Mouse (Mus musculus) hindbrain, postnatal 0 days (tissue): Measurements from ENCODE around the gene Gna15. TPM values are rescaled to one million over a fixed set of nuclear protein-coding genes. Genes with fewer than 3 reads are reported as not detected.
A peak's percentile ranks its signal among the peaks of the same experiment; 100 is the strongest.

Experiments
- ATAC-seq: fragments of 200-750 bp; cut with Nextera tagmentation; 2 replicates; pipeline ENCODE4 v1.8.0; 2017; ENCODE audit warnings: mild to moderate bottlenecking, moderate TSS enrichment, moderate library complexity
- DNase-seq: peaks from one replicate; pipeline ENCODE4 v3.0.0-alpha.2; 2015; ENCODE audit warnings: low spot score
- H3K27ac ChIP-seq: fragments of 300-500 bp; sonication (generic); 2 replicates; pipeline ENCODE4 v1.5.1; 2014; ENCODE audit warnings: mild to moderate bottlenecking
- H3K27me3 ChIP-seq: fragments of 300-500 bp; sonication (generic); 2 replicates; pipeline ENCODE4 v1.6.1; 2014; ENCODE audit warnings: low read length, mixed read lengths; ENCODE audit not compliant: insufficient read depth
- H3K36me3 ChIP-seq: fragments of 300-500 bp; sonication (generic); 2 replicates; pipeline ENCODE4 v1.6.1; 2014; ENCODE audit warnings: low read length, mixed read lengths; ENCODE audit not compliant: insufficient read depth
- H3K4me1 ChIP-seq: fragments of 300-500 bp; sonication (generic); 2 replicates; pipeline ENCODE4 v1.6.1; 2014; ENCODE audit warnings: antibody characterized with exemption, low read length, mixed read lengths; ENCODE audit not compliant: insufficient read depth
- H3K4me2 ChIP-seq: fragments of 300-500 bp; sonication (generic); 2 replicates; pipeline ENCODE4 v1.6.1; 2014; ENCODE audit warnings: low read depth, mild to moderate bottlenecking, low read length, moderate library complexity, mixed read lengths
- H3K4me3 ChIP-seq: fragments of 300-500 bp; sonication (generic); 2 replicates; pipeline ENCODE4 v1.5.1; 2014; ENCODE audit warnings: low read length
- H3K9ac ChIP-seq: fragments of 300-500 bp; sonication (generic); replicated peaks from 2 replicates; pipeline ENCODE4 v1.6.1; 2014; ENCODE audit warnings: mild to moderate bottlenecking, low read length, moderate library complexity, mixed read lengths
- H3K9me3 ChIP-seq: fragments of 300-500 bp; sonication (generic); 2 replicates; pipeline ENCODE4 v1.6.1; 2016; ENCODE audit warnings: low read length, mixed read lengths
- CTCF ChIP-seq: IDR thresholded peaks from 2 replicates; pipeline ENCODE4 v1.5.1; 2016; ENCODE audit warnings: antibody characterized with exemption, control low read depth, low read depth
- WGBS: fragments of 180-500 bp; shearing (Covaris S2); extraction: QIAGEN DNeasy Blood & Tissue Kit; methylation state at CpG from one replicate; pipeline ENCODE4 v1.1.7; 2014; 5-methylcytosine and 5-hydroxymethylcytosine counted together
- polyA plus RNA-seq: library from polyadenylated mRNA; unstranded; fragments of >200 nt; fragmentation: Nextera tagmentation; extraction: Ambion mirVana; gene quantifications from 2 replicates; pipeline ENCODE4 v1.2.1, GENCODE M21; 2015
- total RNA-seq: library from RNA; depleted of rRNA; stranded (reverse); fragments of >200 nt; gene quantifications from 2 replicates; pipeline ENCODE4 v1.2.3, GENCODE M21; 2014

Gene Gna15
- total and polyA plus RNA-seq, 2 experiments from 2014 or later, result 1.2 to 2.5 TPM

DNA sequence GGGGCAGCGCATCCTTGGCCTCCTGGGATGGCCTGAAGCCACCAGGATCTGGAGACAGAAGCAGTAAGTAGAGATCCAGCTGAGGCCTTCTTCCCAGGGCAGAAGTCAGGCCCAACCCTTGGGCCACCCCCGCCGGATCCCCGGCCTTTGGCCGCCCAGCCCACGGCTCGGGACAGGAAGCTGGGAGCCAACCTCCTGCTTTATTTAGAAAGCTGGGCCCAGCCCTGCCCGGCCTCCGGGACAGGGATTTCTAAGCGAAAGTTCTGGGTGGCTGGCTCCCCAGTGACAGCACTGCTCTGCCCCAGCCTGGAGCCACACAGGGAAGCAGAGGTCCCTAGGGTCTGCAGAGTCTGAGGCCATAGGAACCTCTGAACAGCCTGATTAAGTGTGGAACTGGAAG lies 17.8 kb upstream of the Gna15 start:
- no peak overlapping the region for H3K4me3 ChIP-seq
- WGBS, result 76% methylated on average over 10 of the region's 10 CpGs
- H3K27me3 ChIP-seq, result no peaks in the 10 kb centered on the region
- no peak for TF ChIP-seq CTCF
- no peak overlapping the region for H3K9ac ChIP-seq
- H3K9me3 ChIP-seq, result no peaks in the 10 kb centered on the region
- ATAC-seq (no peak), DNase-seq (no peak)
- H3K4me1 ChIP-seq, result peaks cover 17% of the 10 kb centered on the region
- H3K27ac ChIP-seq, result no peak overlapping the region; the same call in 1 of the 2 replicates
- no peak overlapping the region for H3K4me2 ChIP-seq
- H3K36me3 ChIP-seq, result no peaks in the 10 kb centered on the region

DNA sequence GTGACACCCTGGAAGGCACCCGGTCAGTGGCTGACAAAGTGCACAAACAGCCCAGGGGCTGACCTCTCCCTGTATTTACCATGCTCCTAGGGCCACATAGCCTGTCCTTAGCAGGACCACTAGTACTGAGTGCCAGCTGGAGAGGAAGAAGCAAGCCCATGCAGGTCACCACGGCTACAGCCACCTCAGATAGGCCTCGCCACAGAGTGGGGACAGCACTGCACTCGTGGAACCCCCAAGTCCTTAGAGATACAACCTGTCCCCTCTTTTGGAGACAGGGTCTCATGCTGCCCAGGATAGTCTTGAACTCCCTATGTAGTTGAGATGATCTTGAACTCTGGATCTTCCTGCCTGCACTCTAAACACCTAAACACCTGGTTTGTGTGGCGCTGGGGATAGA lies 17.3 kb upstream of the Gna15 start:
- no peak for TF ChIP-seq CTCF
- no peak overlapping the region for H3K9ac ChIP-seq
- ATAC-seq (no peak), DNase-seq (no peak)
- H3K27ac ChIP-seq, result no peak overlapping the region
- H3K9me3 ChIP-seq, result no peaks in the 10 kb centered on the region
- no peaks in the 10 kb centered on the region for H3K36me3 ChIP-seq
- WGBS, result 87% methylated on average over 5 of the region's 5 CpGs
- peaks cover 17% of the 10 kb centered on the region for H3K4me1 ChIP-seq
- H3K27me3 ChIP-seq, result no peaks in the 10 kb centered on the region
- H3K4me2 ChIP-seq, result no peak overlapping the region
- H3K4me3 ChIP-seq, result no peak overlapping the region

DNA sequence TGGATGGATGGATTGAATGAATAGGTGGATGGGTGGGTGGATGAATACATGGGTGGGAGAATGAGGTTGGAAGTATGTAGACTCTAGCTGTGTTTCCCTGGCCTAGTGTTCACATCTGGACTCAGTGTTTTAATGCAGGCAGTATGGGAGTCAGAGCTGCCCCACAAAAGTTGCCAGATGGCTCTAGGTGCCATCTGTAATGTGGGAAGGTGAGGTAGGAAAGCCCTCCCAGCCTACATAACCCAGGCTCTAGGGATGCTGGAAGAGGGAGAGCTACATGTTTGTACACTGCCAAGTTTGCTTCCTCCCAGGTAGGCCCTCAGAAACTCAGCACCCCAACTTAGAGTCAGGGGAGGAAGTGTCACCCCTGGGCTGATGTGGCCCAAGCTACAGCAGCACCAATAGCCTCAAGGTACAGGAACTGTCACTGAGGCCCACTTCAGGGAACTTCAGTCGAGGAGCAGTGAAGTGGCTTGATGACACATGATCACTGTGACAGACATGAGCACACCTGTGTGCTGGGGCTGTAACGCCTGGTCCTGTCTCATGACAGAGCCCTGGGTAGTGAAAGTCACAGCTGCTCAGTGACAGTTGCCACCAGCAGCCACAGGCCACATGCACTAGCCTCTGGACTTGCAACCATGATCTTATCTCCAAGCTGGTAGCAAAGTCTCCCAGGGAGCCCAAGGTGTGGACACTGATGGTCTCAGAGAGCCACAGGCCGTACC lies 14.5 kb upstream of the Gna15 start:
- Histone ChIP-seq H3K4me3 (no peak overlapping the region), H3K4me2 (no peak overlapping the region), H3K9ac (no peak overlapping the region), H3K36me3 (no peaks in the 10 kb centered on the region), H3K9me3 (no peaks in the 10 kb centered on the region), H3K27ac (no peak overlapping the region), H3K4me1 (peaks cover 9% of the 10 kb centered on the region), H3K27me3 (no peaks in the 10 kb centered on the region)
- ATAC-seq (no peak), DNase-seq (no peak)
- no peak for TF ChIP-seq CTCF
- 90% methylated on average over 3 of the region's 3 CpGs for WGBS

DNA sequence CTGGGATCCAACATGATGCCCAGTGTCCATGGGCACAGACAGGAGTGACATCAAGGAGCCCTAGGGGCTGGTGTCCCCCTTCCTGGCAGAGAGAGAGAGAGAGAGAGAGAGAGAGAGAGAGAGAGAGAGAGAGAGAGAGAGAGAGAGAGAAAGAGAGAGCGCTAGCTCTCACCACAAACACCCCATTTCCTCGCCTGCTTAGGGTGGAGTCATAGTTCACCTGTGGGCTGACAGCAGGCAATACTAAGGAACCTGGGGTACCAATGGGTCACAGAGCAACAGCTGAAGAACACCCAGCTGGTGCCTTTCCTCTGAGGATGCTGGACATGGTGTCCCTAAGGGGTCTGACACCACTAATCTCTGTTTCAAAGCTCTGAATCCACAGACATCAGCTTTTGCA lies 13.4 kb upstream of the Gna15 start:
- Histone ChIP-seq H3K27ac (no peak overlapping the region), H3K4me2 (no peak overlapping the region), H3K4me1 (no peaks in the 10 kb centered on the region), H3K9me3 (no peaks in the 10 kb centered on the region), H3K4me3 (no peak overlapping the region), H3K9ac (no peak overlapping the region), H3K27me3 (no peaks in the 10 kb centered on the region), H3K36me3 (no peaks in the 10 kb centered on the region)
- DNase-seq (no peak), ATAC-seq (no peak)
- WGBS, result 95% methylated on average over 2 of the region's 2 CpGs
- TF ChIP-seq CTCF, result no peak

DNA sequence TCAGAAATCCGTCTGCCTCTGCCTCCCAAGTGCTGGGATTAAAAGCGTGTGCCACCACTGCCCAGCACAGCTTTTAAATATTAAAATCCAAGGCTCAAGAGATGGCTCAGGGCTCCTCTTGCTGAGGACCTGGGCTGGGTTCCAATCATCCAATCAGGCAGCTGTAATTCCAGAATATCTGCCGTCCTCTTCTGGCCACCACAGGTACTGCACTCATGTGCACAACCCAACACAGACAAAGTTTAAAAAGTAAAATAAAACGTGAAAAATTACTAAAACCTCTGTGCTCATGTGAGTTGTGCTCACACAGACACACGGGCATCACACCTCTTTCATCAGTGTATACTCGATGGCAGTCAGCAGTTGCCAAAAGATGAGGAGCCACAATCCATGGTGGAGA lies 12.7 kb upstream of the Gna15 start:
- no peak overlapping the region for H3K9ac ChIP-seq
- 80% methylated on average over 6 of the region's 6 CpGs for WGBS
- H3K4me1 ChIP-seq, result no peaks in the 10 kb centered on the region
- no peak overlapping the region for H3K4me2 ChIP-seq
- H3K9me3 ChIP-seq, result no peaks in the 10 kb centered on the region
- no peak overlapping the region for H3K4me3 ChIP-seq
- ATAC-seq (no peak), DNase-seq (no peak)
- H3K36me3 ChIP-seq, result no peaks in the 10 kb centered on the region
- no peaks in the 10 kb centered on the region for H3K27me3 ChIP-seq
- H3K27ac ChIP-seq, result no peak overlapping the region
- peak; percentile 62 for TF ChIP-seq CTCF

DNA sequence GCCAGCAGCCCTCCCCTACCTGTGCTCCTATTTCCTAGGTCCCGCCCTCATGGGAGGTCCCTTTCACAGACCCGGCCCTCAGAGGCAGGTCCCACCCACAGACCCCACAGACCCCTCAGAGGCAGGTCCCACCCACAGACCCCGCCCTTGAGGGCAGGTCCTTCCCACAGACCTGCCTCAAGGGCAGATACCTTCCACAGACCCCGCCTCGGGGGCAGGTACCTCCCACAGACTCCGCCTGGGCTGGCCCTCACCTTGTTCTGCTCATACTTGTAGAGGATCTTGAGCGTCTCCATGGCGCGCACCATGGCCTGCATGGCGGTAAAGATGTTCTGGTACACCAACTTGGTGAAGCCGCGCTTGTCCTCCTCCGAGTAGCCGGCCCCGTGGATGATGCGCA lies 10.8 kb upstream of the Gna15 start:
- Histone ChIP-seq H3K9ac (no peak overlapping the region), H3K9me3 (no peaks in the 10 kb centered on the region), H3K27ac (no peak overlapping the region), H3K36me3 (peaks cover 16% of the 10 kb centered on the region; the same call in 1 of the 2 replicates), H3K4me2 (no peak overlapping the region), H3K27me3 (no peaks in the 10 kb centered on the region), H3K4me1 (no peaks in the 10 kb centered on the region), H3K4me3 (no peak overlapping the region)
- 73% methylated on average over 16 of the region's 16 CpGs for WGBS
- no peak for ATAC-seq
- no peak for TF ChIP-seq CTCF
- DNase-seq, result no peak

DNA sequence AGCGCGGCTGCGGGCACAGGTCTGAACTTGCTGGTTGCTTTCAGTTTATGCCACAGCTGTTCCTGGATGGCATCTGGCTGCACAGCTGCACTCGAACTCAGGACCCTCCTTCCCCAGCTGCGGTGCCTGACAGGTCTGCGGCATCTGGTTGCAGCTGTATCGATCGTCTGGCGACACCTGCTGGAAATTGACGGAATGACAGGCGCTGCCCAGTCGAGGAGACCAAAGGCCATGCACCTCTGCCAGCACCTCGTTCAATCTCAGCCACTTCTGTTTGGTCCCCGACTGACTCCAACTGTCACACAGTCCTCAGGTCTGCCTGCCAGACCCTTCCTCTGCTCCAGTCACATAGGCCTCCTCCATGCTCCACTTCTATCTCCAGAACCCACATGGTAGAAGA lies 2.8 kb upstream of the Gna15 start:
- no peaks in the 10 kb centered on the region for H3K9me3 ChIP-seq
- H3K27me3 ChIP-seq, result no peaks in the 10 kb centered on the region
- H3K9ac ChIP-seq, result no peak overlapping the region
- ATAC-seq, result peak; percentile 43; the same call in 1 of the 2 replicates
- no peaks in the 10 kb centered on the region for H3K4me1 ChIP-seq
- H3K4me2 ChIP-seq, result no peak overlapping the region
- no peak overlapping the region for H3K4me3 ChIP-seq
- peak; percentile 66 for DNase-seq
- no peak overlapping the region for H3K27ac ChIP-seq
- peaks cover 31% of the 10 kb centered on the region; the same call in 1 of the 2 replicates for H3K36me3 ChIP-seq
- 19% methylated on average over 14 of the region's 14 CpGs for WGBS
- peak; percentile 91 for TF ChIP-seq CTCF
